Mouse (Mus musculus): Measurements from ENCODE around the gene 1700003E16Rik.
"Not testable (repeated sequence)": the region's sequence is repeated elsewhere in the genome, so short reads cannot be mapped to it uniquely, and the experiment has no call there.

Gene 1700003E16Rik

DNA sequence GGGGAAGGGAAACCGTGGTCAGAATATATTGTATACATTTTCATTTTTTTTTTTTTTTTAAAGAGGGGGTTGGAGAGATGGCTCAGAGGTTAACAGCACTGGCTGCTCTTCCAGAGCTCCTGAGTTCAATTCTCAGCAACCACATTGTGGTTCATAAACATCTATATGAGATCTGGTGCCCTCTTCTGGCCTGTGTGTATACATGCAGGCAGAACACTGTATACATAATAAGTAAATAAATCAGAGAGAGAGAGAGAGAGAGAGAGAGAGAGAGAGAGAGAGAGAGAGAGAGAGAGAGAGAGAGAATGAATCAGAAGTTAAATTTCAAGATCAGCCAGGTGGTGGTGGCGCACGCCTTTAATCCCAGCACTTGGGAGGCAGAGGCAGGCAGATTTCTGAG lies 3.3 kb downstream of the 1700003E16Rik start:
- DNase-seq (ENCODE audit: low spot score in 2 of 2): not testable (repeated sequence)

DNA sequence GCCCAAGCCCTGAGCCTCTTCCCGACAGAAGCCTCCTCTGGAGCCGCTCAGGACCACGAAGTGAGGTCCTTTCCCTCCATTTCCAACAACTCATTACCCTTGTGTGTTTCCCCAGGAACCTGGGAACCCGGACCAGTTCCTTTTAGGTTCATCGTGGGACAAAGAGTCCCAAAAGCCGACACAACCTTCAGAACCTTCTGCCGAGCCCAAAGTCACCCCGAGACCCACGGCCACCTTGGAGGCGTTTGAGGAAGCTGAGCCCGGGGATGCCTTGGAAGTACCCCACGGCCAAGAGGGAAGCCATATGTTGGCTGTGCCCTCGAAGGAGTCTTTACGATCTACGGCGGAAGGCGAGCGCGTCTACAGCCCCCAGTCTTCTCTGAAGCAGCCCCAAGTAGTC lies 5.2 kb downstream of the 1700003E16Rik start:
- DNase-seq (ENCODE audit: low spot score in 2 of 2): no peak

DNA sequence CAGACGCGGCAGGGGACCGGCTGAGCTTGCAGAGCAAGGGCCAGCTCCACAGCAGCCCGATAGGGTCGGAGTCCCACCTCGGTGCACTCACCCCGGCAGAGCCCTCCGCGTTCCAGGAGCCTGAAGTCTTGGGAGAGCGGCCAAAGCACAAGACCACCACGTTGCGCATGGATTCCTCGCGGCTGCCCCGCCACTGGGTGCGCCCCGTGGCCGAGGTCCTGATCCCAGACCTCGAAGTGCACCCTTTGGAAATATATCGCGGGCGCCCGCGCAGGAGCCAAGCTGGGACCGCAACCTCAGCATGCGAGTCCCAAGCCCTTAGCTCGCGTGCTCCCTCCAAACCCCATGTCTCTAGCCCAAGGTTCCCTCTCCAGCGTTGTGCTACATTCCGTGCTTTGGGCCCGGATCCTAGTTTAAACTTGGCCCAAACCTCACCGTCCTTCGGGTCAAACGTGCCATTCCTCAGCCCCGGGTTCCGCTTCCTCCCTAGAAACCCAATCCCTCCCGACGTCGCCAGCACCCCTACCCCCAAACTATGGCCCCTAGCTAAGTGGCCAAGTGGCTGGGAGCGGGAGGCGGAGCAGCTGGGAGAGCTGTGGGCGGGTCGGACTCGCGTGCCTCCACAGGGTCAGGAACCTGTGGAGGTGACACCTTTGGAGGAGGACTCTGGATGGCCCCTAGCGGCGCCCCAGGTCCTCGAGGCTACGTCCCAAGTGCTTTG lies 5.9 kb downstream of the 1700003E16Rik start:
- no peak for DNase-seq (ENCODE audit: low spot score in 2 of 2)

DNA sequence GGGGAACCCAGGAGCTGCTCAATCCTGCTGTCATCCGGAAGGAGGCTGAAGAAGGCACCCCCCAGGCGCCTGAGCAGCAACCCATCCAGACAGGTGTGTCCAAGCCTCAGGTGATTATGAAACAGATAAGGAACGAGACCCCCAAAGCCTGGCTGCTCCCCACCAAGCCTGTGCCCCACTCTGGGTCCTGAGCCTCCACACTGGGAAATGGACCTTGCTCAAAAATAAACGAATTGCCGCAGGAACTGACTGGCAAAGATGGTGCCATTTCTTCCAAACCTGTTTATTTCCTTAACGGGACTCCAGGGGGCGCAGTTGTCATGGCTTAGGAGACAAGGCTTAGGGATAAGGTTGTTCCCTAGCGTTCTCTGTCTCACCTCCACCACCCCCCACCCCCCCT lies 6.5 kb downstream of the 1700003E16Rik start:
- no peak for DNase-seq (ENCODE audit: low spot score in 2 of 2)

DNA sequence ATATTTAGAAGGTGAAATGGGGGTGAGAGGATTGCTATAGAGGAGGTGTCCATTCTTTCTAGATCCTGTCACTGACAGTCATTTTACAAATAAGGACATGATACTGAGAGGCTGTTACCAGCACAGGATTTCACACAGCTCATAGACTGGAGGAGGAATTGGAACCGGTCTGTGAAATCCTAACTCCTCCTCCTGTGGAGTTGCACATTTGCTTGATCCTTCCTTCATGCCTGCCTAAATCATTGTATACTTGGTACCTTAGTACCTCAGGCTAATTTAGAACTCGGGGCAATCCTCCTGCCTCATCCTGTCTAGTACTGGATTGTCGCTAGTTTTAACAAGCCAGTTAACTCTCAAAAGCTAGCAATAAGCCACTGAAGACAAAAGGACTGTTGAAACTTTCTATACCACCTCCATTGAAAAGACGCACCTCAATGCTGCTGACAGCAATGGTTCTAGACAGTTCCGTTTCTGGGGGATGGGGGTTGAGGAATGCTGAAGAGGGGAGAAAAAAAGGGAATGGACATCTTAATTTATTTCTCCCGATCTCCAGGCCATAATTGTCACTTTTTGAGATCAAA lies 8.9 kb downstream of the 1700003E16Rik start:
- no peak for DNase-seq (ENCODE audit: low spot score in 2 of 2)

DNA sequence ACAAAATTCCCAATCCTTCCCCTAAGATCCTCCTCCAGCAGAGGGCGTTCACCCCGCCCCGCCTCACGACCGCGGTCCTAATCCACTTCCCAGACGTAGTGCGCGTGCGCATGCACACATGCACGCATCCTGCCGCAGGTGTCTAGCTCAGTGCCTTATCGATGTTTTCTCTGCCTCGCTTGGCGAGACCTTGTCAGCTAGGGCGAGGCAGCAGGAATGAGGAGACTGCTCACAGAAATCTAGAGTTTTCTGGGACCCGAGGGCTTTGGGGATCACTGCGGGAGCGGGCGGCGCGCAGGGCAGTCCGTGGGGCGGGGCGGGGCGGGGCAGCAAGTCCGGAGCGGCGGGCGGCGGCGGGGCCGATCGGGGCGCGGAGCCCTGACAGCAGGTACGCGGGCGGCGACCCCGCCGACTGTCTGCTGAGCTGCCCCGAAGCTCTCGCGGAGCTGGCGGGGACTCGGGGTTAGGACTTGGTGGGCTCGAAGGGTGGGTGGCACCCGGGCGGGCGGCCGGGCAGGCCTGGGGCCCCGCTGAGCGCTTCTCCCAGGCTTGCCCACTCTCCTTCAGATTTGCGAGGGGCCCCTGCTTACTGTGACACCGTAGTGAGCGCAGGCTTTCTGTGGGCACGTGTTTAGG lies 9.5 kb downstream of the 1700003E16Rik start, which contains the start of gene Dctn1:
Dctn1 (plus strand) TSS at position 314 of the 636 bp plus-strand sequence.
- DNase-seq (ENCODE audit: low spot score in 2 of 2): peak; percentile 87 to 89

DNA sequence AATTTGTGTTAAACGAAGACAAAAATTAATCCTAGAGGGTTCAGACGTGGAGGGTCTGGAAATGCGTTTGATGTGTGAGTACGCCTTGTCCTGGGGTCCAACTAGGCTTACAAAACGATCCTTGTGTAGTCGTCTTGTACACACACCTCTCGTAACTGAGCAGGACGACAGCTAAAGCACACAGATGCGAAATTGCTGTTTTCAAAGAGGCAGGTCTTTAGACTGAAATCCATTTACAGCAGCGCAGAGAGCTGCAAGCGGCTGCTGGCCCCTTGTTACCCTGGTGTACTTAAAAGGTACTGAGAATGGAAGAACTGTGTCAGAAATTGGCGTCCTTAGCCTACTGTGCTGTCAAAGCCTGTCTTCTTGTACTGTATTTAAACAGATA lies 10.0 kb downstream of the 1700003E16Rik start:
- DNase-seq (ENCODE audit: low spot score in 2 of 2): no peak

DNA sequence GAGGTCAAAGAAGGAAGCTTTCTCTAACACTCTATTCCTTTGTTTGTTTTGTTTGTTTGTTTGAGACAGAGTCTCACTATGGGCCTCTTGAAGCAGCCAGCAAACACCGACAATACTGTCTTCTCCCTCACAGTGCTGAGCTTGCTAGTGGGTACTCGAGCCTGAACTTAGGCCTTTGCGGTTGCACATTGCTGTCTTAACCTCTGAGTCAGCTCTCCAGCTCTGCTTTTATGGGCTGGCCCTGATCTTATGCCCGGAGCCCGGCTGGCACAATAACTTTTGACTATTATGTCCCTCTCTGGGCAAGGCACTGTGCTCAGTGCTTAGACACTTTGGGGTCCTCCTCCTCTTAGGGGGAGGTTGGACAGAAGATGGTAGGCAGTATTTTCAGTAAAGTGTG lies 13.7 kb downstream of the 1700003E16Rik start:
- no peak for DNase-seq (ENCODE audit: low spot score in 2 of 2)

DNA sequence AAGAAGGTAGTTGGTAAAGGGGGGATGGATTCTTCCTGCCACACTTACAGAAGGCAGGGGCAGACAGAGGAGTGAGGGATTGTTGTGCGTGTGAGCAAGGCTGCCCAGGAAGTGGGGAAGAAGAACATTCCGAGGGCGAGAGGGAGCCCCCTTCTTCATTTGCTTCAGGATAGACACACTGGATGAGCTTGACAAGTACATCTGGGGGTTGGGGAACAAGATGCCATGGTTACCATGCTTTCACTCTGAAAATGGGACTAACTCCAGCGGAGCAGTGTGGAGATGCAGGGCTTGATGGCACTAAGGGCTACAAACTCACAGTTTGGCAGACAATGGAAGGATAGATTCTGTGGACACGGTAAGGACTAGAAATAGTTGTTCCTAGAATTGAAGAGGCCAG lies 14.9 kb downstream of the 1700003E16Rik start:
- no peak for DNase-seq (ENCODE audit: low spot score in 2 of 2)

DNA sequence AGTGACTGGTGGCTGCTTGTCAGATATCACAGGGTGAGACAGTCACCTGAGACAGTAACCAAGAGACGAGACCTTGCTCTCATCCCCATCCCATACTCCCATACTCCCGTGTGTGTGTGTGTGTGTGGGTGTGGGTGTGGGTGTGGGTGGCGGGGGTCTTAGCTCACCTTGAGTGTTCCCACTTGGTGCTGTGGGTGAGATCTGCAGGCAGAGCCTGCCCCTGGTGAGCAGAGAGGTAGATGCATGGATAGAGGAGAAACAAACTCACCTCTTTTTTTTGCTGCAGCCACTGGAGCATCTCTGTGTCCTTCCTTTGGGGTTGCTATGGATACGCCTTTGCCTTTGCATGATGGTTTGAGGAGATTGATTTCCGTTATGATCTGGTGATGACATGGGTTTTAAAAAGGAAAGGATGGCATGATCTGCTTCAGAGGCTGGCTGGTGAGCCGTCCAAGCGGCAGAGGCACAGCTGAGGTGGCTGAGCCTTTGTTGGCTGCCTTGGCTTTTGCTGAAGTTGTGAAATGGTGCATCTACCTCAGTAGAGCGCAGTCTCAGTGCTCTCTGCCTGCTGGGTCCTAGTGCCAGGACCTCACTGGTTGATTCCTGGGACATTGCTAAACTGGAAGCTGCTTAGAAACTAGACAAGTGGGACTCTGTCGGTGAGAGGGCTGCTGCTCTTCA lies 16.2 kb downstream of the 1700003E16Rik start:
- DNase-seq (ENCODE audit: low spot score in 2 of 2): peak in 1 of 2 experiments; percentile 46

DNA sequence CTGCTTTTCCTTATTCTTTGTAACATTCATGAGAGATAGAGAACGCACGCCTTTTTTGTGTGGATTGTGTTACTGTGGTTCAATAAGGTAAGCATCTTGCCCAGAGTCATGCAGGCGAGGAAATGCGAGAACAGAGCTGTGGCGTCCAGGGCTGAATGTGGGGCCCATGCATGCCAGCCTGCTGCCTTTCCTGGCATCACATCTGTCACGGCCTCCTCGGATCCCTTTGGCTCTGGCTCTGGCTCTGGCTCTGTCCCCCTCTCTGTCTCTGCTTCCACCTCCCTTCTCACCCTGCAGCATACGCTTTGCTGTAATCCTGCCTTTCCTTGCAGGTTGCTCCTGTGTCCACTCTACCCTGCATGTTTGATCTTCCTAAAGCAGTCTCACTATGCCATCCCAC lies 19.8 kb downstream of the 1700003E16Rik start:
- DNase-seq (ENCODE audit: low spot score in 2 of 2): no peak

DNA sequence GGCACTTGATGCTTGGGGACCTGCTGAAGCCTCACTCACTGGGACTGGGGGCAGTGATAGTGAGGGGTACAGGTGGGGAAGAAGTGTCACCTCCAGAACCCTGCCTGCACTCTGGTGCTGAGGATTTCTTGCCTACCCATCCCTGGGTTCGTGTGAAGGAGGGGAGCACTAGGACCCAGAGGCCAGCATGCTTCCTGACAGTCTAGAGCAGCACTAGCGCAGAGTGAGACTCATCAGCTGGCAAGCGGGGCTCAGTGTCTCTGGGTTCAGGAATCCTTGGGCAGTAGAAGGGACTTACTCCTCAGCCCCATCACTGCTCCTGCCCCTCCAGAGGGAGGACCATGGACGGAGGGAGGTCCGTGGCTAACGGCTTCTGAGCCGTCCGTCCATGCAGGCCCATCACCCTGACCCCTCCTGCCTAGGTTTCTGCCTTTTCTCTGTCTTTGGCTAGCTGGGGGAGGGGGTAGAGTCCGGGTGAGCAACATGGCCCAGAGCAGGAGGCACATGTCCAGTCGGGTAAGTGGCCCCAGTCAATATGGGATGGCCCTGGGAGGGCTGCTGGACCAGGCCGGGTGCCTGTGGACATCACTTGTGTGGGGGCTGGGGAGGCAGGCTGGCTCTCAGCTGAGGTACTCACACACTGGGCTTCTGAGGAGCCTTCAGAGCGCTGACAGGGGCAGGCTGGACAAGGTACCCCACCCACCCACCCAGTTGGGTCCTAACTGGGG lies 23.4 kb downstream of the 1700003E16Rik start:
- peak in 1 of 2 experiments; percentile 57 for DNase-seq (ENCODE audit: low spot score in 2 of 2)

DNA sequence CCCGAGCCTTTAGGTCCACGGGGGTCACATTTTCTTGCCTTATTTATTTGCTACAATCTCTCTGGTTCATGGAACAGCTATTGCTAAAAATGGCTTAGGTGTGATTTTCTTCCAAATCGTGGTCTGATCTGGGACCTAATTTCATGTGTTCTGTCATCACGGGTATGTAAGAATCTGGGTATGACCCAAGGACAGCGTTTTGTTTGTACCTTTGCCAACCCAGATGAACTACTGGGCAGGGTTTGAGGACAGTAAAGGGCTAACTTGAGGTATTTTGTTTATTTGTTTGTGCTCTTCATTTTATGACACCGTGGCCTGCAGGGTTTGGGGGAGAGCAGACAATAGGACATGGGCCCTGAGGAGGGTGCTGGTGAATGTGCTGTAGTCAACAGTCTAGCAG lies 24.4 kb downstream of the 1700003E16Rik start:
- no peak for DNase-seq (ENCODE audit: low spot score in 2 of 2)

DNA sequence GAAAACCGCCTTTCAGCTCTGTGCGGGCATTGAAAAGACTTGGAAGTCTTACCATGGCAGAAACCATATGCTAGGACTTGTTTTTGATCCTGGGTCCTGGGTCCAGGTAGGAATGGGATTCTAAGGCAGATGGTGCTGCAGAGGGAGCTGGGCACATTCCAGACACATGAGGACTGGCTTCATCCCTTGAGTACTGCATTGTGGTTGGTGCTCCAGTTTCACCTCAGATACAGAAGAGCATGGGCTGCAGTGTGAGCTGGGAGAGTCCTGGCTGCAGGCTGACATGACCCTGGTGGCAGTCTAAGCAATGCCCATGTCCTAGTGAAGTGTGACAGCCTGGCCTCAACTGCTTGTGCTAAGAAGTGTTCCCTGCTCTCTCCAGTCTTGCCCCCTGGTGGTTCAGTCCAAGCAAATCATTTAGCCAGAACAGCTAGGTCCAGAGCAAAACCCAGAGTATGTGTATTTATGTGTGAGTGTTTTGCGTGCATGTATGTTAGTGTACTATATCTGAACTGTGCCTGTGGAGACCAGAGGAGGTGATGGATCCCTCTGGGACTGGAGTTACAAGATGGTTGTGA lies 28.7 kb downstream of the 1700003E16Rik start:
- no peak for DNase-seq (ENCODE audit: low spot score in 2 of 2)

DNA sequence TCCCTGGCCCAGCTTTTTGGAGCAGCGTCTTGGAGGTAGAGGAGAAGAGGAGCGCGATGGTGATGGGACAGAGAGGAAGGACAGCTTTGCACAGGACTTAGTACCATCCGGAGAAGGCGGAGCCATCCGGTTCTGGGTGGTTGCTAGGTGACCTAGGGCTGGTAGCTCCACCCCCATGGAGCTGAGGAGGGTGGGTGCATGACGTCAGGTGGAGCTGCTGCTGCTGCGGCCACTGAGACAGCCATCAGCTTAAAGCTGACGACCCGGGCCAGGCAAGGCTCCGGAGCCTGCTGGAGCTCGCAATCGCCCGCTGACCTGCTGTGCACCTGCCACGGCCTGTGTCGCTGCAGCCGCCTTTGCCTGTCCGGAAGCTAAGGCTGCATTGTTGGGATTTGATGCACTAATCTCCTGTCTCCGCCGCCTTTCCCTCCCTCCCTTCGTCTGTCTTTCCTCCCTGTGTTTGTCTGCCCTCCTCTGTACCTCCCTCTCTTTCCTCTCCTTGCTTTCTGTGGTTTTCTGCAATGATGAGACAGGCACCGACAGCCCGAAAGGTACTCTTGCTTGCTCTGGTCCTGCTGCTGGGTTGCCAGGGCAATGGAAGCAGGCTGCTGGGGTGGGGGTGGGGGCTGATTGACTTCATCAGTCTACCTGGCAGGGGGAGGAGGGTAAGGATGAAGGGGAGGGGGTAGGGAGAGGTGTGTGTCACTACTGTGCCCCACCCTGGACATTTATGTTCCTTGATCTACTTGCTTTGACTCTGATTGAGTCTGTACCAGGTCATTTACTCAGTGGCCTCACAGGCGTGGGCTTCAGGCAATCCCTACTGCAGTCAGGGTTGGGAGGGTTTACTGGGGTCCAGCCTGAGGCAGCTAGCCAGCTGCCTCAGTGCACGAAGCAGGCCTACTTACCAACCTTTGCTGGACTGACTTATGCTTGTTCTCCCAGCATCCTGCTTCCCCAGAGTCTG lies 30.0 kb downstream of the 1700003E16Rik start:
- peak; percentile 82 to 84 for DNase-seq (ENCODE audit: low spot score in 2 of 2)

DNA sequence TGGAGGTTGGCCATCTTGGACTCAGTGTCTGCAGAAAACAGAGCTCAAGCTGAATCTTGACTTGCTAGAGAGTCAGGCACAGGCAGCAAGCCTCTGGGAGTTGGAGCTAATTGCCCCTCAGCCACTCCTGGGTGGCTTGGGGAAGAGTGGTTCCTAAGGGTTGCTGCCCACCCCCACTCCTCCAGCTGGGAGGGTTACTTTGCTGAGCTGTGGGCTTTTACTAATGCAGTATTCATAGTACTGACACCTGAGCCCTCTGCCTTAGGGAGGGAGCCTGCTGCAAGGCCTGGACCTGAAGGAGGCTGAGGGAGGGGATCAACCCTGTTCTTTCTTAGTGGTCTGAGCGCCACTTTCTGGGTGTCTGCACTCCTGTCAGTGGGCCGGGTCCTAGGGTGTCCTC lies 30.7 kb downstream of the 1700003E16Rik start:
- no peak for DNase-seq (ENCODE audit: low spot score in 2 of 2)

DNA sequence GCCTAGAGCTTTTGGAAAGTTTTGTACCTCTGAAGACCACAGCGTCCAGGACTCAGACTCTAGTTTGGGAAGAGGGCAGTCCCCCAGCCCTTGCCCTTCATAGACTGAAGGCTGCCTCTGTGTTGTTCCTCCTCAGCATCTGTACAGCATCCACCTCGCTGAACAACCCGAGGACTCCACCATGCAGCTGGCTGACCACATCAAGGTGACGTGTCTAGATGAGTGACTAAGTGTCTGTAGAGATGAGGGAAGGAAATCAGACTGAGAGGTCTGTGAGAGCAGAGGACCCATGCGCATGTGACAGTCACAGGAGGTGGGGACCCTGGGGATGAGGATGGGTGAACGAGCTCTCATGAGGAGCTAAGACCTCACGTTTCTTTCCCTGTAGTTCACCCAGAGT lies 37.4 kb downstream of the 1700003E16Rik start:
- no peak for DNase-seq (ENCODE audit: low spot score in 2 of 2)

DNA sequence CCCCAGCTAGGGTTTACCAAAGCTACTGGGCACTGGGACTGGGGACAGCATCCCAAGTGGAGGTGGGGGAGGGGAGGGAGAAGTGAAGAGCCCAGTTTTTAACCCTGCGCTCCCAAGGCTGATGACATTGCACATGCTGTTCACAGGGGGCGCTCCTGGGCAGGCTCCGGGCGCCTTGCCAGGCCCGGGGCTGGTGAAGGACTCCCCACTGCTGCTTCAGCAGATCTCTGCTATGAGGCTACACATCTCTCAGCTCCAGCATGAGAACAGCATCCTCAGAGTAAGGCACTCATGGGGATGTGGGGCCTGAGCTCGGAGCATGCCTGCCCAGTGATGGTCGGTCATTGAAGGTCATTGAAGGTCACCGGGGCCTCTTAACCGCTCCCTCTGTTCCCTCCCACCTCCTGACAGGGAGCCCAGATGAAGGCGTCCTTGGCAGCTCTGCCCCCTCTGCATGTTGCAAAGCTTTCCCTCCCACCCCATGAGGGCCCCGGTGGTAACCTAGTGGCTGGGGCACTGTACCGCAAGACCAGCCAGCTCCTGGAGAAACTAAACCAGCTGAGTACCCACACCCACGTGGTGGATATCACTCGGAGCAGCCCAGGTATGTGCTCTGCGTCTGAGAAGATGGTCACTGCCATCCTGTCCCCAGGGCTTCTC lies 41.3 kb downstream of the 1700003E16Rik start:
- peak; percentile 57 to 62 for DNase-seq (ENCODE audit: low spot score in 2 of 2)

DNA sequence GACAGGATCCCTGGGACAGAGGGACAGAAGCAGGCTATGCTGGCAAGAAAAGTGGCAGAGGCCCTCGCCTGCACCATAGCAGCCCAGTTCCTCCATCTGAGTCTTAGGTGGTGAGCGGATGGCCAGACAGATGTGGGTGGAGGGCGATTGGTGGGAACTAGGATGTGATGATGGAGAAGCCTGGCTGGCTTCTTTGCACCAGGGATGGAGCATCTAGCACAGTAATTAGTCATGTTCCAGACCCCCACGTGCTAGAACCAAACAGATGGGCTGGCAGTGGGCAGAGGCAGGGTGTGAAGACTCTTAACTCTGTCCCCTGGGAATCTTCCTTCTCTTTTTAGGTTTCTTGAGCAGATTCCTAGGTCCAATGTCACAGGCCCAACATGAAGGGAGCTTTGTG lies 47.1 kb downstream of the 1700003E16Rik start:
- no peak for DNase-seq (ENCODE audit: low spot score in 2 of 2)

DNA sequence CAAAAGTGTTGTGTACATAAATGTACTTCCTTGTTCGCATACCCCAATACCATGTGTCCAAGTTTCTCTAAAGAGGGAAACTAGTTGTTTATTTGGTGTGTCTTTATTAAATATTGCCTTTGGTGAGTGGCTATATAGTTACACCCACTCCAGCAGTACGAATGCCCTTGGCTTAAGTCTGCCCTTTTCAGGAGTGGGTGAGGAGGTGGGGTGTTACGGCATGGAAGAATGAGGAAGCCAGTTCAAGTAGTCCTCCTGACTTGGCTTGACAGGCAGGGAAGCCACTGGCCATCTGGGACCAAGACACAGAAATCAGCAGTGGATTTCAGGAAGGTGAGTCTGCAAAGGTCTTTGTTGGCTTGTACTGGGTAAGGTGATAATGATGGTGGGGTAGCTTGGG lies 49.6 kb downstream of the 1700003E16Rik start:
- DNase-seq (ENCODE audit: low spot score in 2 of 2): no peak

Data from frontal cortex, postnatal 14 days (tissue).